Mouse (Mus musculus) myocyte (in vitro differentiated cells): ENCODE results near the gene Dock2. TPM values are rescaled to one million over a fixed set of nuclear protein-coding genes. Genes with fewer than 3 reads are reported as not detected.
"Not testable (repeated sequence)": the region's sequence is repeated elsewhere in the genome, so short reads cannot be mapped to it uniquely, and the experiment has no call there.

Experiments used
- H3K27me3 ChIP-seq: one replicate; pipeline ENCODE4 v1.6.1; 2011; ENCODE audit not compliant: control insufficient read depth, insufficient read depth, insufficient read length
- H3K36me3 ChIP-seq: one replicate; pipeline ENCODE4 v1.6.1; 2011; ENCODE audit not compliant: control insufficient read depth, insufficient read depth
- H3K4me2 ChIP-seq: one replicate; pipeline ENCODE4 v1.6.1; 2011; ENCODE audit warnings: low read depth, control low read depth
- H3K4me3 ChIP-seq: one replicate; pipeline ENCODE4 v1.5.1; 2011; ENCODE audit warnings: mild to moderate bottlenecking, control low read depth, moderate library complexity
- H3K79me2 ChIP-seq: one replicate; pipeline ENCODE4 v1.6.1; 2011; ENCODE audit not compliant: control insufficient read depth, insufficient read depth
- H3ac ChIP-seq: one replicate; pipeline ENCODE4 v1.6.1; 2011; ENCODE audit not compliant: control insufficient read depth, insufficient read length
- CEBPB ChIP-seq: IDR thresholded peaks from 2 replicates; pipeline ENCODE4 v1.6.1; 2011; ENCODE audit warnings: mild to moderate bottlenecking, moderate library complexity; ENCODE audit not compliant: poor library complexity, insufficient read depth, severe bottlenecking
- E2F4 ChIP-seq: IDR thresholded peaks from one replicate; pipeline ENCODE4 v1.6.1; 2011; ENCODE audit warnings: mild to moderate bottlenecking, control low read depth, moderate library complexity; ENCODE audit not compliant: insufficient read depth
- MAX ChIP-seq: IDR thresholded peaks from one replicate; pipeline ENCODE4 v1.6.1; 2011; ENCODE audit warnings: low read depth, mild to moderate bottlenecking, control low read depth
- MYOD1 ChIP-seq, 3 experiments: IDR thresholded peaks; one replicate each; pipeline ENCODE4 v1.6.1; 2011; ENCODE audit warnings: control low read depth in 2 of 3, low read depth in 2 of 3, mild to moderate bottlenecking in 2 of 3, moderate library complexity in 1 of 3; ENCODE audit not compliant: insufficient read length in 2 of 3, control insufficient read depth in 1 of 3
- MYOG ChIP-seq, 3 experiments: IDR thresholded peaks; one replicate each; pipeline ENCODE4 v1.6.1; 2011; ENCODE audit warnings: control low read depth in 2 of 3, low read depth in 2 of 3, mild to moderate bottlenecking in 2 of 3; ENCODE audit not compliant: insufficient read length in 2 of 3, control insufficient read depth in 1 of 3, insufficient read depth in 1 of 3
- POLR2A ChIP-seq: IDR thresholded peaks from one replicate; pipeline ENCODE4 v1.6.1; 2011; ENCODE audit warnings: low read depth, mild to moderate bottlenecking, control low read depth, moderate library complexity; ENCODE audit not compliant: insufficient read length
- POLR2AphosphoS2 ChIP-seq: IDR thresholded peaks from one replicate; pipeline ENCODE4 v1.6.1; 2011; ENCODE audit warnings: low read depth, control low read depth; ENCODE audit not compliant: insufficient read length
- REST ChIP-seq: IDR thresholded peaks from one replicate; pipeline ENCODE4 v1.6.1; 2011; ENCODE audit warnings: mild to moderate bottlenecking, control low read depth, moderate library complexity; ENCODE audit not compliant: insufficient read depth, insufficient read length
- SRF ChIP-seq: IDR thresholded peaks from one replicate; pipeline ENCODE4 v1.6.1; 2011; ENCODE audit warnings: low read depth; ENCODE audit not compliant: control insufficient read depth, insufficient read length
- TCF12 ChIP-seq: IDR thresholded peaks from one replicate; pipeline ENCODE4 v1.6.1; 2011; ENCODE audit warnings: mild to moderate bottlenecking, control low read depth; ENCODE audit not compliant: poor library complexity, insufficient read depth, severe bottlenecking
- TCF3 ChIP-seq: IDR thresholded peaks from one replicate; pipeline ENCODE4 v1.6.1; 2011; ENCODE audit warnings: low read depth, control low read depth; ENCODE audit not compliant: insufficient read length
- USF1 ChIP-seq: IDR thresholded peaks from one replicate; pipeline ENCODE4 v1.6.1; 2011; ENCODE audit warnings: low read depth, mild to moderate bottlenecking, control low read depth, moderate library complexity
- polyA plus RNA-seq: library from polyadenylated mRNA; unstranded; fragments of >200 nt; fragmentation: generic; extraction: Trizol; gene quantifications from one replicate; pipeline ENCODE4 v1.2.1, GENCODE M21; 2012; ENCODE audit warnings: missing spikeins

Dock2 gene
- polyA plus RNA-seq, 1 experiment: not detected

DNA sequence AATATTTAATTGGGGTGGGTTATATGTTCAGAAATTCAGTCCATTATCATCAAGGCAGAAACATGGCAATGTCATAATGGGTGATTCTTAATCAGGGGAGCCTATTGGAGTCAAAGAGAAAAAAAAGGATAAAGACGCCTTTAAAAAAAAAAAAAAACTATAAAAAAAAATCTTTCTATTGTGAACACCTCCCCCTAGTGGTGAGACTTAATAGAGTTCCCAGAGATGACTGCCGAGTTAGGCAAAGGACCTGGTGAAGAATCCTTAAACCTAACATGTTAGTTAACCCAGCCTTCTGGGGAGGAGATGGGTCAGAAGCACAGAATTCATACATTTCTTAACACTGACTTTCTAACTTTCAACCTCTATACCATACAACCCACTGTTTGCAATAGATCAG is 31.1 kb upstream of the Dock2 start:
- Histone ChIP-seq H3K27me3 (no peaks in the 10 kb centered on the region), H3K36me3 (peaks cover 12% of the 10 kb centered on the region), H3K4me2 (no peak overlapping the region), H3K4me3 (no peak overlapping the region), H3K79me2 (no peaks in the 10 kb centered on the region), H3ac (no peak overlapping the region)
- TF ChIP-seq MAX (no peak), USF1 (no peak), POLR2A (no peak), SRF (no peak), CEBPB (no peak), REST (no peak), MYOD1 (IDR thresholded peaks at IDR 0.05; ENCODE audit: control insufficient read depth in 1 of 3, insufficient read length in 2 of 3, low read depth in 2 of 3) (no peak), TCF12 (no peak), E2F4 (no peak), TCF3 (no peak), POLR2AphosphoS2 (no peak), MYOG (IDR thresholded peaks at IDR 0.05; ENCODE audit: control insufficient read depth in 1 of 3, insufficient read depth in 1 of 3, insufficient read length in 2 of 3, low read depth in 2 of 3) (no peak)

DNA sequence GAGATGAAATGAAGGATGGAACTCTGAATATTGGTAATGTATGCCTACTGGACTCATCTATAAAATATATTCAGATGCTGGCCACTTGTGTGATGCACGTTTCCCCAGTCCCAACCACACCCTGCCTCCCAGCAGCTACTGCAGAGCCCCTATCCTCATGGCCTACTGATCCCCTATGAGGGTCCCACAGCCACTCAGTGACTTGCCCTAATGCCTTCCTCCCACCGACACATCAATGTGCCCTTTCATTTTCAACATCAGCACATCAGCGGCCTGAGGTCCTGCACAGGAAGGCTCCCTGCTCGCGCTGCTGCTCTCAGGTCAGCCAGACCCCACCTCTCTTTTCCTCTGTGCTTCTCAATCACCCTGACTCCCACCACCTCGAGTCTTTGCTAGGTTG is 30.6 kb upstream of the Dock2 start:
- no peak overlapping the region for H3K4me3 ChIP-seq
- H3K79me2 ChIP-seq: no peaks in the 10 kb centered on the region
- H3K27me3 ChIP-seq: no peaks in the 10 kb centered on the region
- no peak overlapping the region for H3K4me2 ChIP-seq
- TF ChIP-seq POLR2A (no peak), TCF3 (no peak), USF1 (no peak), POLR2AphosphoS2 (no peak), E2F4 (no peak), MAX (no peak), MYOG (IDR thresholded peaks at IDR 0.05; ENCODE audit: control insufficient read depth in 1 of 3, insufficient read depth in 1 of 3, insufficient read length in 2 of 3, low read depth in 2 of 3) (no peak), CEBPB (no peak), SRF (no peak)
- no peak overlapping the region for H3ac ChIP-seq
- H3K36me3 ChIP-seq: peaks cover 11% of the 10 kb centered on the region

DNA sequence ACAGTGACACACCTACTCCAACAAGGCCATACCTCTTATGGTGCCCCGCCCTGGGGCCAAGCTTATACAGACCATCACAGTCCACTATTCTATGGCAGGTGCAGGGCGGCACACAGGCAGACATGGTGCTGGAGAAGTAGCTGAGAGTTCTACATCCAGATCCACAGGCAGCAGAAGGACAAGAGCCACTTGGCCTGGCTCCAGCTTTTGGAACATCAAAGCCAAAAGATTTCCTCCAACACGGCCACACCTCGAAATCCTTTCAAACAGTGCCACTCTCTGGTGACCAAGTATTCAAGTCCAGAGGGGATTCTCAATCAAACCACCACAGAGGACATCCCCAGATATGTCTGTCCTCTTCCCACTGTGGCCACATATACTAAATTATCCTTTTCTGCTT is 21.3 kb upstream of the Dock2 start:
- H3K4me3 ChIP-seq, H3K27me3 ChIP-seq, H3ac ChIP-seq, H3K79me2 ChIP-seq, H3K4me2 ChIP-seq, H3K36me3 ChIP-seq: not testable (repeated sequence)

DNA sequence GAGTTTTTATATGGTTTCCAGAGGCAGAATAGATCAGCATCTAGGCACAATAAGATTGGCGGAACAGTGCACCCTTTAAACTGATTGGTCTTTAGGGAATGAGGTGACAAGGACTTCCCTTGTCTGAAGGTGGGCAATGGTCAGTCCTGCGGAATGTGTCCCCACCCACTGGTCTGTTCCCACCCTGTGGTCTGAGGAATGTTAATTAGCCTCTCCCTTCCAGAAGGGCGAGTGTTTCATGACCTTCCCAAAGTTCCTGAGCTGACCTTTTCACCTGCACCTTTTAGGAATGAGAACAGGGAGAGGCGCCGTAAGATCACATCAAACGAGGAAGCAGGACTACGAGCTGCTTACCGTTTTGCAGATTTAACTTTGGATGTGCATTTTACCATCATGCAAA is 14.4 kb upstream of the Dock2 start:
- H3K4me3 ChIP-seq, H3K36me3 ChIP-seq, H3K79me2 ChIP-seq, H3K27me3 ChIP-seq, H3K4me2 ChIP-seq, H3ac ChIP-seq: not testable (repeated sequence)

DNA sequence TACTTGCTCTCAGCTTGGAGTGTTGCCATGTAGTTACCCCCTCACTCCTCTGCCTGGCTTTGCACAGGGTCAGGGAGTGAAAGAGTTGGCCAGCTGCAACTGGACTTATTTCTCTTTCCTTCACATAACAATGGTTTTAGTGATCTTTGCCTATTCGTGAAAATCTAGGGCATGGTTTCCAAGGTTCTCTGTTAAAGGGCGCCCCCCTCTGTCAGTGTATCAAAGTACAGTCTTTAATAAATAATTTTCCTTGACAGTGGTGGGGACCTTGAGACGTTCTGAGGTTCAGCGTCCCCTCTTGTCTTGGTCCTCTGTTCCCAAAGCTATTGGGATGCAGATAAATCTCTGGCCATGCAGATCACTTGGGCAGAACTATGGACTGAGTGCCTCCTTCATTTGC is 12.4 kb upstream of the Dock2 start:
- TF ChIP-seq USF1 (no peak), TCF12 (no peak), TCF3 (no peak), E2F4 (no peak), POLR2A (no peak), POLR2AphosphoS2 (no peak), REST (no peak), MAX (no peak), MYOG (IDR thresholded peaks at IDR 0.05; ENCODE audit: control insufficient read depth in 1 of 3, insufficient read depth in 1 of 3, insufficient read length in 2 of 3, low read depth in 2 of 3) (no peak), CEBPB (no peak), MYOD1 (IDR thresholded peaks at IDR 0.05; ENCODE audit: control insufficient read depth in 1 of 3, insufficient read length in 2 of 3, low read depth in 2 of 3) (no peak), SRF (no peak)
- Histone ChIP-seq H3K27me3 (no peaks in the 10 kb centered on the region), H3K4me2 (no peak overlapping the region), H3K4me3 (no peak overlapping the region), H3K79me2 (no peaks in the 10 kb centered on the region), H3K36me3 (no peaks in the 10 kb centered on the region), H3ac (no peak overlapping the region)
